Mouse (Mus musculus) megakaryocyte, embryonic 14.5 days (primary cell): ENCODE data around the gene Tulp2.

ENCODE experiments used
- FLI1 ChIP-seq: IDR thresholded peaks from 2 replicates; pipeline ENCODE4 v1.6.1; 2012; ENCODE audit warnings: low read length, inconsistent platforms, mixed read lengths
- GATA1 ChIP-seq: IDR thresholded peaks from 3 replicates; pipeline ENCODE4 v1.6.1; 2012; ENCODE audit warnings: mixed read lengths, low read length, inconsistent platforms, borderline replicate concordance

- no peak for TF ChIP-seq GATA1
- TF ChIP-seq FLI1: no peak
Observed at GRCm38 (mm10) chr7:45463987-45464778, 17.5 kb upstream of the Tulp2 start.
